Mouse (Mus musculus): ENCODE results near the gene Taok3.

Gene Taok3

DNA sequence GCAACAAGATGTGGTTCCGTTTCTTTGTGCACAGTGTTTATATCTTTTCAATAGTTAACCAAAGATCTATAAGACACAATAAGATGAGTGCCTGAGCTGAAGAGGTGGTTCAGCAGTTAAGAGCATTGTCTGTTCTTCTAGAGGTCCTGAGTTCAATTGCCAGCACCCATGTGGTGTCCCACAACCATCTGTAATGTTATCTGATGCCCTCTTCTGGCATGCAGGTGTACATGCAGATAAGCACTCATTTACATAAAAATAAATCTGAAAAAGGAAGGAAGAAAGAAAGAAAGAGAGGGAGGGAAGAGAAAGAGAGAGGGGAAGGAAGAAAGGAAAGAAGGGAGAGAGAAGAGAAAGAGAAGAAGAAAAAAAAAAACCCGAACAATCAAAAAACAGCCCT lies 186.9 kb downstream of the Taok3 start:
- no peak for DNase-seq

DNA sequence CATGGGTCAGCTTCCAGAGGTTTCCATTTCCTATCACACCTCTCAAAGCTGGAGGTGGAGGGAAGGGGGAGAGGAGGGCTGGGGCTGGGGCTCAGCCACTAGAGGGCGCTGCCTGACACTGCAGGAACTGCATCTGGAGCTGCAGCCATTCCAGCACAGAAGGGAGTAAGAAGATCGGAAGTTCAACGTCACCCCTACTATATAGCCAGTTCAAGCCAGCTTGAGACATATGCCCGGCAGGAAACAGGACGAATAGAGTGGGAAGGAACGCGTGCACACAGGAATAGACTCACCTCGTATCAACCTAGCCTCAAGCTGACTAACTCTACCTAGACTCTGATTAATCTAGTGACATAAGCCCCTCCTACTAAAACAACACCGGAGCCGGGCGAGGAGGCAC lies 187.8 kb downstream of the Taok3 start:
- DNase-seq = peak; percentile 74 to 84

DNA sequence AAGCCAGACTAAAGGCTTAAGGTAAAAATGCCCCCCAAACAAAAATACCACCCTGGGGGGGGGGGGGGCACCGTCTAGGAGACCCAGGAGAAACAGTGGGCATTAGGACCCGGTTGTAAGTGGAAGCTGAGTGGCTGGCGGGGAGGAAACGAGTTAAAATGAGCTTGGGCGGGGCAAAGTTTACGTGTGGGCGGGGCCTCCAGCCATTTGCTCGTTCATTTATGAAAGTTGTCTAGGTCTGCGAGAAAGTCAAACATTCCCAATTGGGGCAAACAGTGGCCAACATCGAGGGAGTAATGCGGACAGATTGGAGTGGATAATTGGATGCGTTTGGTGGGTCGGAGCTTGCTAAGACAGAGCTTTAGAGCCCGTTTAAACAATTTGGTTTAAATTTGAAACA lies 193.5 kb downstream of the Taok3 start:
- peak; percentile 78 for DNase-seq

DNA sequence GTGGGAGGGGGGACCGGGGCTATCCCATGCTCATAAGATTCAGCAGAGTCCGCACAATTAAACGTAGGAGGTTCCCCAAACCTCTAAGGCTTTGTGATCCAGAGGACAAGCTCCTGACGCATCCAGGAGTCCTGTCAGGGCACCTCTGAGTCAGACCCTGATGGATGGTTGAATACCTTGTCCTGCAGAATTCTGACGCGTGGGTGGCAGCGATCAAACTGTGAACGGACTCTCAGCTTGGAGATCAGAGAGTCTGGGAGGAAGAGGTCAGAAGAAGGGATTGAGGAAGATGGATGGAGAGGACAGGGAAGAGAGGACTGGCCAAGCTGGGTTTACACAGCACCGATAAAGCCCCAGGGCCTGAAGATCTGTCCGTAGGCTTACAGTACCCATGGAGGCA lies 194.0 kb downstream of the Taok3 start:
- no peak for DNase-seq

DNA sequence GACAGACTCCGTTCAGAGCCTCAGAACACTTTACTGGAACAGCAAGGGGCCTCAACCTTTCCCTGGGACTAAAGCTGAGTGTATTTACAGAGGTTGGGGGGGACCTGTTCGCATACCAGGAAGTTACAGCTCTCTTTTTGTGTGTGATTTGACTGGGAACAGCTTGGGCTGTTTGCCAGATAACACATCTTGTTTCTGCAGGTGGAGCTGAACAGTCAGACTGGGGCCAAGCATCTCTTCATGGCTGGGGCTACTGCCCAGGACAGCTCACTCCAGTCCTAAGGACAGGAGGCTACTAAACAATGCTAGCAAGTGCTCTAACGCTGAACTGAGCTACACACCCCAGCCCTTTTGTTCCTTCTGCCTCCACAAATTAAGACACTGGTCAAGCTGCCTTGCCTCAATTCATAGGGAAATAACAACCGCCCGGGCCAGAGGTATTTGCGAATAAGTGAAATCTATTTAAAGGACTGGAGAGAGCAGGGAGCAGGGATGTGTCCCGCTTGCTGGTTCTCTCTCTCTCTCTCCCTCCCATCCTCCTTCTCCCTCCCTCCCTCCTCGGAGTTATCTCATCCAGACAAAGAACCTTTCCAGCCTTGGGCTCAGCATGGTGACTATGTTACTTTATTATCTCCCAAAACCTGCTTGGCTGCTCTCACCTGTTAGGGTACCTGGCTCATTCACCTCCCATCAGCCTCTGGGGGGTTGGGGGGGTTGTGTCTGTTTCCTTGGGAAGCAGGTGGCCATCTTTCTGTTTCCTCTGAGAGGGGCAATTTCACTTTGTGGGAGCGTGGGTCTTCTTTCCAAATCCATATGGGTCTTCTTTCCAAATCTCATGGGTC lies 194.9 kb downstream of the Taok3 start:
- peak; percentile 46 to 71 for DNase-seq

DNA sequence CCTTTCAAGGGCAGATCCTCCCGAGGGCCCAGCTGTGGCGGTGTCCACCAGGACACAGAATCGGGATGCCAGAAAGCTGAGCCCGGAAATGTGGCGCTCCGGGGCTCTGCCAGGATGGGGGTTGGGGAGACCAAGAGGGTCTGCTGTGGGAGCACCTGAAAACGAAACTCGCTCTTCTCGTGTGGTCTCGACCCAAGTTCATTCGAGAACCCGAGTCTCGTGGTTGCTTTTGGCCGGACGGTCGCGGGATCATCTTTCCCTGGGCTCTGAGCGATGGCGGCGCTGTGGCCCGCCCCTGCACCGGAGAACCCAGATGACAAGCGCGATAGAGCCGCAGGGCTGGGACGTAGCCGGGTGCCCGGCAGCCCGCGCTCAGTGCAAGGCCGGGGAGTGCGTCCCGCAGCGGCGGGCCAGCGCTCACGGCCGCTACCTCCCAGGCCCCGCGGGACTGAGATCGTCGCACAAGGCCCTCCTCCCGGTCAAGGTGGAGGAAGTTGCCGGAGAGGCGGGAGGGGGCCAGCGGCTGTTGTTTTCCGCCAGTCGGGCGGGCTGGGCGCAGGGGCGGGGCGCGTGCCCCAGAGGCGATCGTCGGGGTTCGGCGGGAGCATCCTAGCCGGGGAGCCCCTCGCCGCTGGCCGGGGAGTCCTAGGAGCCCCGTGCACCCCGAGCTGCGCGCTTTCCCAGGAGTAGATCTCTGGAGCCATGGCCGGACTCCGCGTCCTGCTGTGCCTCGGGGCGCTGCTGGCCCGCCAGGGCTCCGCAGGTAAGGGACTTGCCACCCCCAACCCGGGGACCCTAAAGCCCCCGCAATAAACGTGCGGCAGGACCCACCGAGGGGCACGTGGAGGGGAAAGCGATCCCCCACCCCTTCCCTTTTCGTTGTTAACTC lies 199.1 kb downstream of the Taok3 start, which contains the start of gene Vsig10:
Gene Vsig10, plus strand, starts transcription at position 343 of the 889 bp plus-strand sequence.
- DNase-seq = peak; percentile 78 to 79

DNA sequence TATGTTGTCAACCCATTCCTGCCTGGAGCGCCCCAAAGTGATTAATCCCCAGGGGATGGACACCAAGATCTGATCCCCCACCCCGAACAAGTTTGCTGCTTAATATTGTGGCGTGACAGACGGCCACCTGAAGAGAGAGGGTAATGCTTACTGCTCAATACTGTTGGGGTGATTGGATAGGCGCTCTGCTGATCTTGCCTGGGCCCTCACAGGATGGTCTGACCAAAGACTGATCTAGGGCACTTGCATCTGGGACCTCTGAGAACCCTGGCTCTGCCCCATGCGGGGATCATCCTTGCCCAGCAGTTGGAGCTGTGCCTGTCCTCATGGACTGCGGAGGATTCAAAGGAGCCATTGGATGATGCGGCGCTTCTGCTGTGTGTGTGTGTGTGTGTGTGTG lies 203.8 kb downstream of the Taok3 start:
- DNase-seq = no peak
